Comparison of ENCODE assay signal across 12 mouse cellular contexts in genomic region chr16:23305830-23306623, GRCm38 (mm10).
DNase-seq lines count a peak whose midpoint lies in the region; ATAC-seq lines count a peak whose summit lies in the region.
"Had no signal": no experiment of that assay in that cellular context is flagged by ENCODE, and none has a peak within 500 bp of the region (broad histone marks: within the 10 kb centered on the region; RNA-seq: fewer than 3 reads in every experiment).

No protein-coding gene starts in this region.

- H3K9me3 ChIP-seq in lung, embryonic 15.5 days = no peaks in the 10 kb centered on the region
- H3K9me3 ChIP-seq: heart, embryonic 12.5 days; neural tube, embryonic 12.5 days had no signal

- 0 out of 2 replicates have a peak, but pooled peaks have one; percentile 47 for ATAC-seq in lung, embryonic 15.5 days (ENCODE audit: borderline replicate concordance, extremely low read depth, low FRiP score, low TSS enrichment)
- ATAC-seq in CD4-positive, CD25-positive, alpha-beta regulatory T cell, adult 4 months = peak; percentile 29

- H3K27me3 ChIP-seq in lung, embryonic 15.5 days = no peaks in the 10 kb centered on the region
- H3K27me3 ChIP-seq: neural tube, embryonic 12.5 days had no signal

- H3K9ac ChIP-seq in lung, embryonic 15.5 days = no peak overlapping the region
- H3K9ac ChIP-seq: heart, embryonic 12.5 days; neural tube, embryonic 12.5 days had no signal

- intact Hi-C loops in heart, postnatal 10 days (cut with DNase I) = no loop called here

- H3K4me2 ChIP-seq in lung, embryonic 15.5 days = no peak overlapping the region
- H3K4me2 ChIP-seq: heart, embryonic 12.5 days; neural tube, embryonic 12.5 days had no signal

- H3K4me3 ChIP-seq in lung, embryonic 15.5 days = no peak overlapping the region
- H3K4me3 ChIP-seq: heart, embryonic 12.5 days; layer of hippocampus, adult 2 months; neural tube, embryonic 12.5 days had no signal

- H3K27ac ChIP-seq in lung, embryonic 15.5 days = peak overlapping the region; percentile 35
- H3K27ac ChIP-seq: layer of hippocampus, adult 2 months; neural tube, embryonic 12.5 days had no signal

- H3K4me1 ChIP-seq in lung, embryonic 15.5 days = peaks cover 32% of the 10 kb centered on the region

- 41% methylated on average over 10 of the region's 10 CpGs for WGBS in lung, embryonic 15.5 days

- no peaks in the 10 kb centered on the region for H3K36me3 ChIP-seq in lung, embryonic 15.5 days
- H3K36me3 ChIP-seq: heart, embryonic 12.5 days; neural tube, embryonic 12.5 days had no signal

- peak; percentile 16 to 30 for DNase-seq in cerebellum, postnatal 10 days
- no peak for DNase-seq in cerebellum, adult 9-11 months
- no peak for DNase-seq in lung, postnatal 25 days (ENCODE audit: low spot score)
- peak; percentile 19 for DNase-seq in kidney, postnatal 14 days
- DNase-seq in heart, postnatal 10 days = no peak
- no peak for DNase-seq in cerebellum, postnatal 25 days
- DNase-seq: cerebellum, adult 11 months had no signal

Comparison
In these comparisons a context has a peak if more than half of its experiments do, and no peak if none do; other contexts are left out.
1. DNase-seq: peak in cerebellum, postnatal 10 days (2 of 2) and kidney, postnatal 14 days (single experiment); none in cerebellum, adult 9-11 months (single experiment), lung, postnatal 25 days (single experiment), heart, postnatal 10 days (0 of 2) and cerebellum, postnatal 25 days (0 of 2).